ENCODE assay signal across 8 mouse cellular contexts in genomic region chr8:124661781-124662180, GRCm38 (mm10). TPM values are rescaled to one million over a fixed set of nuclear protein-coding genes. Genes with fewer than 3 reads are reported as not detected.
DNase-seq lines count a peak whose midpoint lies in the region; ATAC-seq and TF ChIP-seq lines count a peak whose summit lies in the region.

No protein-coding gene starts in this region.

- H3K4me1 ChIP-seq in cerebellum, adult 2 months (ENCODE audit: control insufficient read depth, insufficient read depth, low read length): peaks cover 6% of the 10 kb centered on the region; the same call in 1 of the 2 replicates
- peaks cover 62% of the 10 kb centered on the region for H3K4me1 ChIP-seq in neural tube, embryonic 13.5 days (replicated peaks)

- intact Hi-C loops in left cerebral cortex, postnatal 25 days (cut with DNase I): loop anchor here (1.0 to 5.0 kb wide), 4 partner anchors 17 to 274 kb away; no protein-coding TSS in a partner anchor

- WGBS in cerebellum, adult 2 months: 46% methylated on average over 9 of the region's 9 CpGs
- WGBS in neural tube, embryonic 13.5 days: 51% methylated on average over 9 of the region's 9 CpGs

- no peaks in the 10 kb centered on the region for H3K36me3 ChIP-seq in neural tube, embryonic 13.5 days

- DNase-seq in cerebellum, adult 2 months: no peak
- no peak for DNase-seq in cerebellum, adult 9-11 months
- DNase-seq in urinary bladder, postnatal 14 days (ENCODE audit: low spot score): peak; percentile 22
- DNase-seq in urinary bladder, postnatal 25 days (ENCODE audit: low spot score): no peak
- DNase-seq in left cerebral cortex, postnatal 25 days (ENCODE audit: low spot score in 2 of 2): peak; percentile 52 to 94
- DNase-seq in spleen, postnatal 36 days (ENCODE audit: low spot score in 2 of 2): no peak
- DNase-seq in MN1 (ENCODE audit: low spot score): no peak

- no peak for TF ChIP-seq POLR2A in cerebellum, adult 2 months (IDR thresholded peaks at IDR 0.05; ENCODE audit: borderline replicate concordance, insufficient read depth, low read length)

- H3K9me3 ChIP-seq in neural tube, embryonic 13.5 days: no peaks in the 10 kb centered on the region

- ATAC-seq in neural tube, embryonic 13.5 days (ENCODE audit: low read depth): no peak

- peak overlapping the region; percentile 95 for H3K9ac ChIP-seq in neural tube, embryonic 13.5 days

- peak overlapping the region; percentile 33; the same call in 1 of the 2 replicates for H3K27ac ChIP-seq in cerebellum, adult 2 months (ENCODE audit: insufficient read depth, low read length)
- H3K27ac ChIP-seq in neural tube, embryonic 13.5 days (replicated peaks): no peak overlapping the region; the same call in 1 of the 2 replicates

- no peaks in the 10 kb centered on the region for H3K27me3 ChIP-seq in cerebellum, adult 2 months (ENCODE audit: control insufficient read depth, insufficient read depth, low read length)
- H3K27me3 ChIP-seq in neural tube, embryonic 13.5 days: no peaks in the 10 kb centered on the region

- peak overlapping the region; percentile 88 for H3K4me2 ChIP-seq in neural tube, embryonic 13.5 days

- no peak for TF ChIP-seq CTCF in cerebellum, adult 2 months (IDR thresholded peaks at IDR 0.05; ENCODE audit: borderline replicate concordance, insufficient read depth, low read depth, low read length)

- H3K4me3 ChIP-seq in cerebellum, adult 2 months (replicated peaks; ENCODE audit: insufficient read depth, low read depth, low read length): peak overlapping the region; percentile 40
- H3K4me3 ChIP-seq in neural tube, embryonic 13.5 days: peak overlapping the region; percentile 89

RNA-seq across cellular contexts. Expression of gene 2310022B05Rik, which starts 1.4 kb away (rescaled TPM):
- polyA plus RNA-seq in cerebellum, adult 2 months (2012; rRNA removed): 63.8 and 67.8 TPM in 2 replicates
- total RNA-seq in left cerebral cortex, postnatal 25 days (2021): 10 to 100 TPM; 50.5 to 55.8 TPM
- 20.8 and 21.3 TPM in 2 replicates for polyA plus RNA-seq in neural tube, embryonic 13.5 days (2015; fragmentation: Nextera tagmentation; extraction: Ambion mirVana)

Comparison
In these comparisons a context has a peak if more than half of its experiments do, and no peak if none do; other contexts are left out.
1. DNase-seq: peak in urinary bladder, postnatal 14 days (single experiment) and left cerebral cortex, postnatal 25 days (2 of 2); none in cerebellum, adult 2 months (0 of 2), cerebellum, adult 9-11 months (single experiment), urinary bladder, postnatal 25 days (single experiment), spleen, postnatal 36 days (0 of 2) and MN1 (single experiment).